Mouse (Mus musculus) layer of hippocampus, postnatal 25 days (tissue): ENCODE measurements around the gene Defb11. TPM values are rescaled to one million over a fixed set of nuclear protein-coding genes. Genes with fewer than 3 reads are reported as not detected.
"Not testable (repeated sequence)": the region's sequence is repeated elsewhere in the genome, so short reads cannot be mapped to it uniquely, and the experiment has no call there.

Experiments used
- DNase-seq, 2 experiments: peaks; one replicate each; pipeline ENCODE4 v3.0.0; 2022; ENCODE audit warnings: mixed read lengths in 2 of 2, low spot score in 1 of 2; ENCODE audit errors: extremely low spot score in 1 of 2
- total RNA-seq, 2 experiments: library from RNA; stranded (reverse); gene quantifications; 2 replicates each; pipeline ENCODE4 v1.2.3; 2021

Gene Defb11
- total RNA-seq = 1 to 10 TPM in 1 of 2 experiments, not detected in 1; 1.9 TPM

DNA sequence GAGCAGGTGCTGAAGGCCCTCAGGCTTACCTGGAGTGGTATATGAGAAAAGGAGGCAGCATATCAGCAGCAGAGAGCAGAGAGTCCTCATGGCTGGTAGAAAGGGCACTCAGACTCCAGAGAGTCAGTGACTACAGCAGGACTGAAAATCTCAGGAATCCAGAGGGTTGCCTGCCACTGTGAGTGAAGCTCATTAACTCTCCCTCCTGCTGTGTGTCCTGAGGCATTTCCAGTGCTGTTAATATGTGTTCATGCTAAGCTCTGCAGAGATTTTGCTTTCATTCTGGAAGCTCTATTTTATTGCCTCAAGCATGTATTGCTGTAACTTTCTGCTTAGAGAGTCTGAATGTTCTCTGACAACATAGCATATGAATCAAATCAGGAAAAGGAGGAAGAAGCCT lies at the start of gene Defb11:
Gene Defb11 (minus strand): TSS at position 123 of the 400 bp plus-strand sequence.
- not testable (repeated sequence) for DNase-seq

DNA sequence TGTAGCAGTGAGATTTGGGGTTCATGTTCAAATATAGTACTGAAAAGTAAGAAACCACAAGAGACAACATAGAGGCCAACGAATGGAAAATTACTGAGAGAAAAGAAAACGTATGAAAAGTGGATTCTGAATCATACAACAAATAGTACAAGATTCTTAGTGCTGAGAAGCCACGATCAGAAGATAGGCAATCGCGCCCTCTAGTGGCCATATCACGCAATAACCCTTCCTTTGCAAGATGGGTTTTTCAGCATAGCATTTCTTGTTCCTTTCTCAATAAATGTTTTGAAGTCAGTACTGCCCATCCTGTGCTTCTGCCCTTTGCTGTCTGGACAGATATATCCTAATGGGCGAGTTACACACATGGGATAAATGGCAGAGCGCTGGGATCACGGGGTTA lies 49.1 kb upstream of the Defb11 start:
- DNase-seq = peak; percentile 12 to 61

DNA sequence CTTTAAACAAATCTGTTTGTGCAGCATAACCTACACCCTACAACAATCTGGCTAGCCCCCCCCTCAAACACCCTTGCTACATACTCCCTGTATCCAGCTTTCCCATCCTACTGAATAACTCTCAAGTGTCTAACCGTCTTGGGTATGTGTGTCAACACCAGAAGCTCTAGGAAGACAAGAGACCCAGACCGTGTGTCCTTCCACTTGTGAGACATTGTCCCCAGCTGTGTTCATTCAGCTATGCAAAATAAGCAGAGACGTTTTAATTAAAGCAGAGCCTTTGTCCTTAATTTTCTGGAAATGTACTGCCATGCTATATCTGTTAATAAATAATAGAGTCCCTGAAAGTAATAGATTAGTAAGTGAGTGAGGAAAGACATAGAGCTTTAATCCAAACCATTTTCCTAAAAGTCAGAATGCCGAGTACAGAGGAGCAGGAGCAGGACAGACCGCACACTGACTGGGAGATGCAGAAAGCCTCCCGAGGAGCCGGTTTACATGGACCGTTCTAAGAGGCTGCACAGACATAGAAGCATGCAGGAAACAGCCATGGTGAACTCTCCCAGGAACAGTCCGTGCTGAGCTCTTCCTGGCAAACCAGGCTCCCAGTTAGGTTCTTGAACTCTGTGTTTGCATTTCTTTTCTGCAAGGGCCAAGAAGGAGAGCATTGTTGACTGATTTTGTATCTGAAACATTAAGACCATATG lies 41.3 kb upstream of the Defb11 start:
- DNase-seq = no peak

DNA sequence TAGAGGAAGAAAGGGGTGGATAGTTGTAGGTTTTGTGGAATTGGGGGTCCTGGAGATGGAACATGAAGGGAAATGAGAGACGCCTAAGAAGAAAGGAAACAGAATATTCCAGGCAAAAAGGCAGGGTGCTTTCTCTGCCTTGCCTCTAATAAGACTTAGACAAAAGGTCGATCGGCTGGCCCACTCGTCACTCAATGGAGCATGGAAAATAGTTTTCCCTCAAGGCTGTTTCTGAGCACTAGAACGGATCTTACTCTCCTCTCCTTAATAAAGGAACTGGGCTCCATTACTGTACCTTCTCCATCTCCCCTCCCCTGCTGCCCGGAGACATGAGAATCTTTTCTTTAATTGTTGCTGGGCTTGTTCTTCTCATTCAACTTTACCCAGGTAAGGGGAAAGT lies 40.2 kb upstream of the Defb11 start, which contains the start of gene Defb13:
Gene Defb13 (plus strand): TSS at position 301 of the 400 bp plus-strand sequence.
- DNase-seq = no peak

DNA sequence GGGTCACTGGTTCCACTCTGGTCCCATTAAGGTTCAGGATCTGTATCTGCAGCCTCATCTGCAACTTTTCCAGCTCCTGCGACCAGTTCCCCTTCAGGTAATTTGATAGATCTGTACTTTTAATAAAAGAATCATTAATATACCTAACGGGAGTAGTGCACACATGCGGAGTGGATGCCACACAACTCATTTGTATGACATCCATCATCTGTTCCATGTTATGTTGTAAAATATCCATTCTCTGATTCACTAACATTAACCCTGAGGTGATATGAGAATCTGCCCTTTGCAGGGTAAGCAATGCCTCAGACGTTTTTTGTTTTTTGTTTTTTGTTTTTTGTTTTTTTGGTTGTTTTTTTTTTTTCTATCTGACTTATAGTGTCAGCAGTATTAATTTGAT lies 31.8 kb upstream of the Defb11 start, which contains the start of gene Defb35:
Gene Defb35 (plus strand): TSS at position 301 of the 400 bp plus-strand sequence.
- DNase-seq = not testable (repeated sequence)

DNA sequence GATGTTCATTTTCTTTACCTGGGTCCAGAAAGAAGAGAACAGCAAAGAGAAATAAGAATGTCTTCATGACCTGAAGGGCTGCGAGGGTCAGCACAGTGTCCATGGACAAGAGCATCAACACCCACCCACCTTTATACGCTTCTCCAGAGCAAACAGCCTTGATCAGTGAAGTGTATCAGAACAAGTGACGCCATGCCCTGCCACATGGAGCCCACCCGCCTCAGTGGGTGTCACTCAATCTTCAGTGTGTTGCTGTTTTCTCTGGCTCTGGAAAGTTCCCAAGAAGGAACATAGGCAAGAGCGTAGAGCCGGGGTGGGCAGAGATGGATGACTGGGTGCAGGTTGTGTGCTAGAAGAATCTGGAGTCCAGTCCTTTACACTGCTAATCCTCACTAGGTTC lies 26.4 kb upstream of the Defb11 start, which contains the start of gene Defb15:
Gene Defb15 (minus strand): TSS at position 101 of the 400 bp plus-strand sequence.
- DNase-seq = no peak

DNA sequence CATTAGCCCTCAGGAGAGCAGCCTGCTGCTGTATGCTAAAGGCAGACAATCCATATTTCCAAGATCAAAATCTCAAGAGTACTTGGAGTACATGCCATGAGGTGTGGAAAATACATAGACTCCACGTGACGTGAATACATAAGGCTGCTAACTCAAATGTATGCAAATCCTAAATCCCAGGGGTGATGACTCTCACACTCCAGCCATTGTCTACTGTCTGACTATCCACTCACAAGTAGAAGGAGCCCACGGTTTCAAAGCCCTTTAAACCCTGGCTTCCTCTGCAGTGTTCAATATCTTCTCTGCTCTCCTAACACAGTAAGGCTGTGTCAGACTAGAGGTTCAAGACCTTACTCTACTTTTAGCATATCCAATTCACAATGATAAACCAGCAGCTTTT lies 24.5 kb upstream of the Defb11 start:
- DNase-seq = not testable (repeated sequence)

DNA sequence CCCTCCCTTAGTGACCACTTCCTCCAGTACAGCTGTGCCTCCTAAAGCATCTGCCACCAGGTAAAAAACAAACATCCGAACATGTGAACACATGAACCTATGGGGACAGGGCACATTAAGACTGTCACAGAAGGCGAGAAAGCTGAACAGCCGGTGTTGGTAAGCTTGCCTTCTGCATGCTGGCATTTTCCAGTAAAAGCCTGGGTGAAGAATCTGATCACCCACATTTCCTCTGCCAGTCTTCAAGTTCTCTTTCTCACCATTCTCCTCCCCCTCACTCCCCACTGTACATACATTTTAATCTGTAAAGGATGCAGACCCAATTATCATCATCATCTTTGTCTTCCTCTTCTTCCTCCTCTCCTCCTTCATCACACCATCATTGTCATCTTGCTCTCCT lies 9.4 kb upstream of the Defb11 start:
- DNase-seq = peak; percentile 3 to 7

DNA sequence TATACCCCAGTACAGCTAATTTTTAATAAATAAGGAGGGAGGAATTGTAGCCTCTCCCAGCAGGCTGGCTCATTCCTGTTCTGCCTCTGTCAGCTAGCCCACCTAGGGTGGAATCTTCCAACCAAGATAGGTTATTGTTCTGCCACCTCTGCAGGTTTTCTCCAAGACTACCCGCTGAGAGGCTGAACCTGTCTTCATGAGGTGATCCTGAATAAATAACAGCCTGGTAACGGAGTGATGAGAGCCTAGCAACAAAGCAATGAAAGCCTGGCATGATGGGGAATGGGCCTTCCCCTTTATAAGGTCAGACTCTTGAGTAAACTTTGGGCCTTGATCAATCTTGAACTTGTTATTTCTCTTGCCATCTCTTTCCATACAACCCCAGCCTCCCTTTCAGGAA lies 6.3 kb upstream of the Defb11 start:
- DNase-seq = no peak

DNA sequence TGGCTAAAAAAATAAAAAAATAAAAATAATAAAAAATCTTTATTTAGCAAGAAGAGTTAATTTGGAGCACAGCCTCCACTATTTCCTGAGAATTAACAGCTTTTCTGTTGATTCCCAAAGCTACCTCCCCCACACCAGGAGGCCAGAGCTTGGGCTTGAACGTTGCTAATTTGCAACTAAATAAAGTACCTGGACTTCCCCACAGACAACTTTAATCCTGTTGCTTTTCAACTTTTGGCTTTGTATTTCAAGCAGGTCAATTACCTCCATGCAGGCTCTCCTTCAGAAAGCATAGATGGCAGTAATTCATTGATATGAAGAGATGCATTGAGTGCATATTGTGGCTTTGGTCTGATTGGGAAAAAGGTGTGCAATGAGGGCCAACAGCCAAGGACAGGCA lies 5.7 kb upstream of the Defb11 start:
- DNase-seq = no peak

DNA sequence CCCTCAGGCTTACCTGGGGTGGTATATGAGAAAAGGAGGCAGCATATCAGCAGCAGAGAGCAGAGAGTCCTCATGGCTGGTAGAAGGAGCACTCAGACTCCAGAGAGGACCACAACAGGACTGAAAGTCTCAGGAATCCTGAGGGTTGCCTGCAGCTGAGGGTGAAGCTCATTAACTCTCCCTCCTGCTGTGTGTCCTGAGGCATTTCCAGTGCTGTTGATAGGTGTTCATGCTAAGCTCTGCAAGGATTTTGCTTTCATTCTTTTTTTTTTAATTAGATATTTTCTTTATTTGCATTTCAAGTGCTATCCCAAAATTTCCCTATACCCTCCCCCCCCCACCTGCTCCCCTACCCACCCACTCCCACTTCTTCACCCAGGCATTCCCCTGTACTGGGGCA lies 20.9 kb downstream of the Defb11 start, which contains the start of gene Defb9:
Gene Defb9 (minus strand): TSS at position 101 of the 400 bp plus-strand sequence.
- not testable (repeated sequence) for DNase-seq

DNA sequence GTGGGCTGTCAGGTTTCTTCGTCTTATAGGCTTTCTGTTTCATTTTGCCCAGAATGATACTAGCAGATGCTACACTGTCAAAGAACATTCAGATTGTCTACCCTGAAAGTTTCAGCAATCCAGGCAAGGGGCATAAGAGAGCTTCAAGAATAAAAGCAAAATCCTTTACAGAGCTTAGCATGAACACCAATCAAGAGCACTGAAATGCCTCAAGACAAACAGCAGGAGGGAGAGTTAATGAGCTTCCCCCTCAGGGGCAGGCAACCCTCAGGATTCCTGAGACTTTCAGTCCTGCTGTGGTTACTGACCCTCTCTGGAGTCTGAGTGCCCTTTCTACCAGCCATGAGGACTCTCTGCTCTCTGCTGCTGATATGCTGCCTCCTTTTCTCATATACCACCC lies 47.6 kb downstream of the Defb11 start, which contains the start of gene Defb10:
Gene Defb10 (plus strand): TSS at position 316 of the 400 bp plus-strand sequence.
- not testable (repeated sequence) for DNase-seq

Other genes starting within 250 kb of the Defb11 start
- not detected for gene Defa34, start 240.6 kb downstream of the Defb11 start, total RNA-seq
- gene AY761184, start 202.8 kb downstream of the Defb11 start, total RNA-seq = not detected
- not detected for gene Defa24, start 171.9 kb downstream of the Defb11 start, total RNA-seq
- gene Defb50, start 82.9 kb downstream of the Defb11 start, total RNA-seq = not detected
- not detected for gene Defb2, start 66.5 kb downstream of the Defb11 start, total RNA-seq
- not detected for gene Defb10, start 47.5 kb downstream of the Defb11 start, total RNA-seq
- gene Defb9, start 21.0 kb downstream of the Defb11 start, total RNA-seq = not detected
- gene Defb15, start 26.3 kb upstream of the Defb11 start, total RNA-seq = not detected
- not detected for gene Defb35, start 31.9 kb upstream of the Defb11 start, total RNA-seq
- gene Defb13, start 40.4 kb upstream of the Defb11 start, total RNA-seq = not detected
- not detected for gene Fam90a1a, start 52.3 kb upstream of the Defb11 start, total RNA-seq
- gene Ccdc70, start 63.4 kb upstream of the Defb11 start, total RNA-seq = not detected
- 1 to 10 TPM; 2.3 to 2.5 TPM for gene Atp7b, start 153.9 kb upstream of the Defb11 start, total RNA-seq
- 10 to 100 TPM; 34.2 to 39.1 TPM for gene Alg11, start 154.3 kb upstream of the Defb11 start, total RNA-seq
- under 1 TPM; 0.34 to 0.47 TPM for gene Nek5, start 218.6 kb upstream of the Defb11 start, total RNA-seq